Mouse (Mus musculus): ENCODE data around the gene Map7d3.

- TF ChIP-seq CTCF (IDR thresholded peaks at IDR 0.05; ENCODE audit: control insufficient read depth, insufficient read depth, low read length) (no peak), POLR2A (IDR thresholded peaks at IDR 0.05; ENCODE audit: borderline replicate concordance, control insufficient read depth, low read depth, low read length) (no peak)
Observed at GRCm38 (mm10) chrX:56787486-56787885, 34.6 kb downstream of the Map7d3 start.
